Mouse (Mus musculus) spleen, adult 2 months (tissue): ENCODE measurements around the gene Supt6.

Experiments
- CTCF ChIP-seq: fragments of 200-500 bp; IDR thresholded peaks from 2 replicates; pipeline ENCODE4 v1.5.1; 2011; ENCODE audit warnings: mild to moderate bottlenecking, inconsistent platforms; ENCODE audit not compliant: insufficient read depth, insufficient read length, insufficient replicate concordance; ENCODE audit errors: extremely low read depth
- POLR2A ChIP-seq: fragments of 200-500 bp; IDR thresholded peaks from 2 replicates; pipeline ENCODE4 v1.6.1; 2011; ENCODE audit warnings: low read depth, low read length, inconsistent platforms

GRCm38 (mm10) chr11:78247012-78247348, 1.2 kb upstream of the Supt6 start:
- no peak for TF ChIP-seq CTCF
- no peak for TF ChIP-seq POLR2A
